Mouse (Mus musculus) forebrain, embryonic 11.5 days (tissue): ENCODE results near the gene Hoxd8. TPM values are rescaled to one million over a fixed set of nuclear protein-coding genes. Genes with fewer than 3 reads are reported as not detected.

ENCODE experiments used
- ATAC-seq: fragments of 200-750 bp; cut with Nextera tagmentation; replicated peaks from 2 replicates; pipeline ENCODE4 v1.8.0; 2017; ENCODE audit warnings: moderate TSS enrichment; ENCODE audit not compliant: low FRiP score
- DNase-seq: peaks from one replicate; pipeline ENCODE4 v3.0.0-alpha.2; 2017; ENCODE audit warnings: low spot score
- H3K27ac ChIP-seq: fragments of 300-500 bp; sonication (generic); 2 replicates; pipeline ENCODE4 v1.5.1; 2014; ENCODE audit warnings: low read depth, low read length
- H3K27me3 ChIP-seq: fragments of 300-500 bp; sonication (generic); 2 replicates; pipeline ENCODE4 v1.6.1; 2014; ENCODE audit warnings: mild to moderate bottlenecking, low read length, mixed read lengths; ENCODE audit not compliant: control insufficient read depth, insufficient read depth
- H3K36me3 ChIP-seq: fragments of 300-500 bp; sonication (generic); 2 replicates; pipeline ENCODE4 v1.6.1; 2014; ENCODE audit warnings: mild to moderate bottlenecking, low read length, moderate library complexity, mixed read lengths; ENCODE audit not compliant: control insufficient read depth, insufficient read depth
- H3K4me1 ChIP-seq: fragments of 300-500 bp; sonication (generic); replicated peaks from 2 replicates; pipeline ENCODE4 v1.6.1; 2014; ENCODE audit warnings: low read length, mixed read lengths; ENCODE audit not compliant: control insufficient read depth, insufficient read depth
- H3K4me2 ChIP-seq: fragments of 300-500 bp; sonication (generic); 2 replicates; pipeline ENCODE4 v1.6.1; 2014; ENCODE audit warnings: low read depth, mild to moderate bottlenecking, low read length, moderate library complexity, mixed read lengths; ENCODE audit not compliant: severe bottlenecking
- H3K4me3 ChIP-seq: fragments of 300-500 bp; sonication (generic); 2 replicates; pipeline ENCODE4 v1.5.1; 2014; ENCODE audit warnings: low read depth, low read length
- H3K9ac ChIP-seq: fragments of 300-500 bp; sonication (generic); 2 replicates; pipeline ENCODE4 v1.6.1; 2014; ENCODE audit warnings: low read length
- H3K9me3 ChIP-seq: fragments of 300-500 bp; sonication (generic); 2 replicates; pipeline ENCODE4 v1.6.1; 2016; ENCODE audit warnings: low read length, mixed read lengths; ENCODE audit not compliant: control insufficient read depth
- WGBS: fragments of 180-500 bp; shearing (Covaris S2); extraction: QIAGEN DNeasy Blood & Tissue Kit; methylation state at CpG from one replicate; pipeline ENCODE4 v1.1.7; 2014; 5-methylcytosine and 5-hydroxymethylcytosine counted together
- polyA plus RNA-seq: library from polyadenylated mRNA; unstranded; fragments of >200 nt; fragmentation: Nextera tagmentation; extraction: Ambion mirVana; gene quantifications from 2 replicates; pipeline ENCODE4 v1.2.1, GENCODE M21; 2014

The Hoxd8 gene
- polyA plus RNA-seq, 1 experiment from 2014 or later: not detected

DNA sequence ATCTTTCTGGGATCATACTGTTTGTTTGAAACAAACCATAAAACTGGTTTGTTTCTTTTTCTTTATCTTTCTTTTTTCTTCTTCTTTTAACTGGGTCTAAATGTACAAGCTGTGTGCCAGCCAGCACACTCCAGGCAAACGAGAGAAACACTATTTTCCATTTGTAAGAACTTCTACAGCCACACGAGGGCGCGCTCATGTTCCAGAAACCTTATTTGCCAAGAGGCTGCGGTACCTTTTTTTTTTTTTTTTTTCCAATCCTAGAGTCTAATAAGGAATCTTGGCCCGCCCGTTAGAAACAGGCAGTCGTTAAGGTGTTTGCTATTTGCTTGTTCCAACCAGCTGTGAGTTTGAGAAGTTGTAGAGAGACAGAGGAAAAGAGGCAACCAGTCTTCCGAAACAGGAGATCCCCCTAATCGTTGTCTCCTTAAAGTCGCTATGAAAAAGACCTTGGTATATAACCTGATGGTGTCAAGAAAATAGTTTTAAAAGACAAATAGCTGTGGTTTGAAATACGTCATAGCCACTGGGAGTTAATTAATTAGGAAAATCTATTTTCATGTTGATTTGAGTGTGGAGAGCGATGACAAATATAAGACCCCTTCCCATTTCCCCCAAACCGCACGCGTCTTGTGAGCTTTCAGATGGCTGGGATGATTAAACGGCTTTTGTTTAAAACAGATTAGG is 18.0 kb upstream of the Hoxd8 start:
- Histone ChIP-seq H3K4me3 (no peak overlapping the region), H3K9me3 (no peaks in the 10 kb centered on the region), H3K4me1 (peaks cover 5% of the 10 kb centered on the region; the same call in 1 of the 2 replicates), H3K27me3 (peaks cover 93% of the 10 kb centered on the region), H3K4me2 (no peak overlapping the region), H3K36me3 (no peaks in the 10 kb centered on the region), H3K27ac (no peak overlapping the region), H3K9ac (no peak overlapping the region)
- 4% methylated on average over 17 of the region's 17 CpGs for WGBS
- no peak for ATAC-seq
- peak; percentile 86 for DNase-seq

DNA sequence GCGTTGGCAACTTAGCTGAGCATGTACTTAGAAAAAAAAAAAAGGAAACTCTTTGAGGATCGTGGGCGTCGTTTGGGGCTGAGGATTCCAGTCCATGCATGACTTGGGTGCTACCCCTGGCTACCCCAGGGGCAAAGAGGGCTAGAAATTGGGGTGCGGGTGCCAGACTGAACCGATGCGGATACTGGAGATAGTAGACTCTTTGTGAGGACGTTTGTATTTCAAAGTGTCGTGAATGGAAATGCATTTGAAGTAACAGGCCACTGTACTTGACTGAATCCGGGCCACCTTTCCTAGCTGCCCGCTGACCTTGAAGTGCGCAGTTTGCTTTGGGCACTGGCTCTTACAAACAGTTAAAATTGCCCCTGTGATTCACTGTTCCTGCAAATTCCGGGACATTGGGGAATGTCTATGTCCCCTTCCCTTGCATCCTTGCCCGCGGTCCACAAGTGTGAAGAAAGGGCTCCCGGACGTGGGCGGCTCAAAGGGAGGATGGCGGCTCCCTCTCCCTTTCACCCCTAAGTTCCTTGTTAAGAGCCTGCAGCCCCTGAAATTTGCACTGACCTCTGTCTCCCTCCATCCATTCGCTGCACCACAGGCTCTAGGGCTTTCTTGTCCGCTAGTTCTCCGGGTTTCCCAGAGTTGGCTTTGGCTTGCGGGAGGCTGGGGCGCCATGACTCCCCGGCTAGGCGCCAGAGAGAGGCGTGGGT is 17.3 kb upstream of the Hoxd8 start:
- Histone ChIP-seq H3K9ac (no peak overlapping the region), H3K4me2 (no peak overlapping the region), H3K27me3 (peaks cover 93% of the 10 kb centered on the region), H3K4me1 (peaks cover 3% of the 10 kb centered on the region; the same call in 1 of the 2 replicates), H3K27ac (no peak overlapping the region), H3K9me3 (no peaks in the 10 kb centered on the region), H3K4me3 (no peak overlapping the region), H3K36me3 (no peaks in the 10 kb centered on the region)
- ATAC-seq: no peak
- DNase-seq: peak; percentile 53
- 2% methylated on average over 27 of the region's 27 CpGs for WGBS

DNA sequence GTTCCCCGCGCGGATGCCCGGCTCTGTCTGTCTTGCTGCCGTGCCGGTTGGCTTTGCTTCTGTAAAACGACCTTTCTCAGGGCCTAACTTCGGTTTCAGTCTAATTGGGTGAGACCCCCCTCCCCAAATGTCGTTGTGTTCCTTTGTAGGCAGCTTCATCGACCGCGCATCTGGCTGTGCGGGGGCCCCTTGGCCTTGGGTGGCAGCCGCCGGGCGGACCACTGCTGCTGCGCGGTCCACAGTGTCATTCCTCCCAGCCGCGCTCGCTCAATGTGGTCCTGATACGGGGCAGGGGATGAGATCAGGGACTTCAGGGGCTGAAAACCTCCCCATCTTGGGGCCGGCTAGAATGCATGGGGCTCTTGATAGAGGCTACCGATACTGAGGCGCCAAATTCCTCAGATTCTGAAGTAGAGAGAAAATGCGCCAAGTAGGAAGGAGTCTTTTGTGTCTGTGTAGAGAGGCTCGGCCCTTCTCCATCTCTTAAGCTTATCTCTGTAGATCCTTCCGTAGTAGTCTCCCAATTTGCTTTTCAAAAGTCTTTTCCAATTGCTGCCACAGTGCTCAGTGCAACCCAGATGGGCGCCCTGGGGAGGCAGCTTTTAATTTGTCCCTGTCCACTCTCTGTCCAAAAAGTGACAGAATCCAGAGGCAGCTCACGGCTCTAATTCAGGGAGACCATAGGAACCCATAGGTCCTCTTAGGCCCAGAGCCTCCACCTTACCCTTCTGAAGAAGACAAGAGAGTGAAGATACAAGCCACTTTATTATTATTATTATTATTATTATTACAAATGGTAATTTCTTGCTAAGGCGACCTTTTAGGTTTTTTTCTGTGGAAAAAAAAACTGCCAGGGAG is 16.5 kb upstream of the Hoxd8 start:
- no peak overlapping the region for H3K4me2 ChIP-seq
- peaks cover 1% of the 10 kb centered on the region; the same call in 1 of the 2 replicates for H3K4me1 ChIP-seq
- no peak overlapping the region for H3K27ac ChIP-seq
- peak; percentile 63 for DNase-seq
- H3K36me3 ChIP-seq: no peaks in the 10 kb centered on the region
- no peak for ATAC-seq
- H3K27me3 ChIP-seq: peaks cover 93% of the 10 kb centered on the region
- H3K9me3 ChIP-seq: no peaks in the 10 kb centered on the region
- no peak overlapping the region for H3K9ac ChIP-seq
- WGBS: under 1% methylated on average over 31 of the region's 31 CpGs
- H3K4me3 ChIP-seq: no peak overlapping the region

DNA sequence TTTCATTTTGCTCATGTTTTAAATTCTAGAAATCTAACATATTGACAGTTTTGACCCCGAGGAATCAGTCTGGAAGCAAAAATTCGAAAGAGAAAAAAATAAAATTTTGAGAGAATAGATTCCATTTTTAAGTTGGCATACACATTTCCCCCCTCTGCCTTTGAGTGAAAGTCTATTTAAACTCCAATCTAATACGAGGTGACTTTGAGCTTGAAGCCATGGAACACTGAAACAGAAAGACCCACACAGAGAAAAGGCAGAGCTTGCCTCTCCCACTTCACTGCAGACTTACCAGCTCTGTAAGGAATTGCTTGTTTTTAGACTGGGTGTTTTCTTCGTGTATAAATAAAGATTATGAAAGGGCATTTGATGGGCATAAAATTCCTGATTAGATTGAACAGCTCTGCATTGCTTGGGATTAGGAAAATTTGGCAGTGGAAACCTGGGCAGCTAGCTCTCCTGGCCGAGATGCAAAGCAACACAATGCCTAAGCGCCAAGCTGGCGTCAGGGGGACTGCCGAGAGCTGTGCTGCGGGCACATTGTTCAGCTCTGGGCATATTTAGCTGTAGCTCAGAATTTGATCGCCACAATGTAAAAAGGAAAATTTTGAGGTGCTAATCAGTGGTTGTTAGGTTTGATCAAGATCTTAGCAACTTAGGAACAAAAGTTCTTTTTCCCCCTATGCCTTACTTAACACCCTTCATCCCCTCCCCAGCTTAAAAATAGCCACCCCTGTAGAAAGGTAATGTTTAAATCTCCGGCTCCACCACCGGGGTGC is 15.4 kb upstream of the Hoxd8 start:
- Histone ChIP-seq H3K9ac (no peak overlapping the region), H3K27me3 (peaks cover 93% of the 10 kb centered on the region), H3K4me1 (no peaks in the 10 kb centered on the region), H3K27ac (no peak overlapping the region), H3K36me3 (no peaks in the 10 kb centered on the region), H3K4me2 (no peak overlapping the region), H3K9me3 (no peaks in the 10 kb centered on the region), H3K4me3 (no peak overlapping the region)
- DNase-seq: peak; percentile 59
- WGBS: 4% methylated on average over 12 of the region's 12 CpGs
- ATAC-seq: no peak

DNA sequence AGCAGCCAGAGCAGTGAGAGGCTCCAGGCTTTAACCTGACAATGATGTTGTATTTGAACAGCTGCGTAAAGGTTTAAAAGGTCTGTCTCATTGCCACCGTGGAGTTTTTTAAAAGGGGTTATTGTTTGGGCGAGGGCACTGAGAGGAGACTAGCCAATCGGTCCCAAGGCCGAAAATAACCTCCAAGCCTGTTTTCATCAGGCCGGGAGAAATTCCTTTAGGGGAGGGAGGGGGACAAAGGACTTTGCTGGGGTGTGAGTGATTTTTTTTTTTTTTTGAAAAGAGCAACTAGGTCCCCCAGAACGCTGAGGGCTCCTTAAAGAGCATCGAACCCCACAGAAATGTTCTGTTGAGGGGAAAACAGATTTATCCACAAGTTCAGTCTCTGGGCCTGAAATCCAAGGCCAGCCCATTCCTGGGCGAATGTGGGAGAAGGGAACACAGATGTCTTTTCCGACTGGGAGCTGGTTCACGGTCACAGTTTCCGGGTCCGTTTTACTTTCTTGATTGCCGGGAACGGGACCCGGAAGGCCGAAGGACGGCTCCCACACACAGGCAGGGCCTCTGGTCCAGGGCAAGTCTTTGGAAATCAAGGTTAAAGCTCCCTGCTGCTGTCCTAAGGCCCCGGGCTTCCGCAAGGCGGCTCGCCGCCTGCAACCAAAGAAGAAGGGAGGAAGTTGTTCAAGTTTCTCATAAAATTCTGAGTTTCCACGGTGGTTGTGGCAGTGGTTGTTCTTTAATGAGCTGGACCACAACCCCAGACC is 14.7 kb upstream of the Hoxd8 start:
- under 1% methylated on average over 24 of the region's 24 CpGs for WGBS
- Histone ChIP-seq H3K36me3 (no peaks in the 10 kb centered on the region), H3K4me2 (no peak overlapping the region), H3K27ac (no peak overlapping the region), H3K4me1 (no peaks in the 10 kb centered on the region), H3K27me3 (peaks cover 93% of the 10 kb centered on the region), H3K9ac (no peak overlapping the region), H3K9me3 (no peaks in the 10 kb centered on the region), H3K4me3 (no peak overlapping the region)
- no peak for ATAC-seq
- DNase-seq: peak; percentile 59

DNA sequence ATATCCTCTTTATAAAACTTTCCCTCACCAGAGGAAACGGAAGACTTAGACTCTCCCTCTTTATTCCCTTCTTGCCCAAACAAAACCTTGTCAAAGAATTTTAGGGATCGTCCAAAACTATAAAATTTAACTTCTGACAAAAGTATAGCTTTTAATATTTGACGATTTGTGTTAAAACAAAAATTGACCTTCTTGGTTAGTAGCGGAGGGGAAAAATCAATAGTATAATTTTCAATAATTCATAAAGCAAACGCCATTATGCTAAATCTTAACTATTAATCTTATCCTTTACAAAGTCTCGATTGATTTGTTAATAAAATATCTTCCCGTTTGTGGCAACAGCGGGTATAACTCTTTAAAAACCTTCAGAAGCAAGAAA is 14.1 kb upstream of the Hoxd8 start:
- no peaks in the 10 kb centered on the region for H3K4me1 ChIP-seq
- peaks cover 93% of the 10 kb centered on the region for H3K27me3 ChIP-seq
- DNase-seq (no peak), ATAC-seq (no peak)
- no peak overlapping the region for H3K4me3 ChIP-seq
- 9% methylated on average over 8 of the region's 8 CpGs for WGBS
- H3K9me3 ChIP-seq: no peaks in the 10 kb centered on the region
- no peaks in the 10 kb centered on the region for H3K36me3 ChIP-seq
- H3K9ac ChIP-seq: no peak overlapping the region
- H3K27ac ChIP-seq: no peak overlapping the region
- H3K4me2 ChIP-seq: no peak overlapping the region

DNA sequence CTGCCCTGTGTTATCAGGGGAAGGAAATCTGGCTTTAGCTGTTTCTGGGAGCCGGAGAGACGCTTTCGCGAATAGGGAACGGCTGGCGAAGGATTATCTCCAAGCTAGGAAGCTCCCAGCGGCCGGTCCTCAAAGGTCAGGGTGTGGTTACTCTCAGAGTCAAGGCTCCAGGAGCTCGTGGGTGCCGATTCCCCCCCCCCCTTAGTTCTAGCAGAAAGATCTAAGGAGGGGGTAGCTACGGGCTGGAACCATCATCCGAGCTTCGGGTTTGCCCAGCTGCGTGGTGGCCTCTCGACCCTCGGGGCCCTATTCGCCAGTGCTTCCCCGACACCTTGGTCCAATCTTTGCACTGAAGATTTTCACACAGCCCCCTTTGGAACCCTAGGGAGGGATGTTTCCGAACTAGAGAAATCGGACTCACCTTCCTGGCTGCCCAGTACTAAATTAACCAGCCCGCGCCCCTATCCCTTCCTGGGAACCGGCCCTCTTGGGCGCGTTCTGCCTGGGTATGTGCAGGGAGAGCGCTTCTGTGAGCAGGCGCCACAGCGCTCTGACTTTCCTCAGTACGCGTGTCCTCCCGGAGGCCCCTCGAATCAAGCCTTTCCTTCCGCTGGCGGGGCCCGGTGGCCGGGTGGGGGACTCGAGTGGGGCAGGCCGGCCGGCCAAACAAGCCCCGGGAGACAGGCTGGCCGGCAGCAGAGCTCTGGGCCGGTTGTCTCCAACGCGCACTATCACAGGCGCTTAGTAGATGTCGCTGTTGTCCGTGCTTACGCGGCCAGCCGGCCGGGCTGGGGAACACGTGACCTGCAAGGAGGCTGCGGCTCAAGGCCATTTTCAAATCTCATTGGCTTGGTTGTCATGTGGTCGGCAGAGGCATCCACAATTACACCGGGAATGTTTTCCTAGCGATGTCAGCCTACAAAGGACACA is 13.1 kb upstream of the Hoxd8 start, which contains the start of gene Hoxd10:
TSS of gene Hoxd10 (plus strand) at position 903 of the 930 bp plus-strand sequence.
- Histone ChIP-seq H3K4me1 (no peaks in the 10 kb centered on the region), H3K27me3 (peaks cover 96% of the 10 kb centered on the region), H3K4me3 (no peak within 1 kb of the TSS), H3K36me3 (no peaks in the 10 kb centered on the region), H3K9ac (no peak within 1 kb of the TSS), H3K9me3 (no peaks in the 10 kb centered on the region), H3K27ac (no peak within 1 kb of the TSS), H3K4me2 (no peak within 1 kb of the TSS)
- ATAC-seq (peak; percentile 81), DNase-seq (peak; percentile 88)
- WGBS: under 1% methylated on average over 55 of the region's 56 CpGs
